Mouse (Mus musculus): ENCODE results near the gene Katnal1.
A peak's percentile ranks its signal among the peaks of the same experiment; 100 is the strongest.

The Katnal1 gene

GRCm38 (mm10) chr5:148873116-148873515 lies 56.0 kb downstream of the Katnal1 start:
- DNase-seq = no peak

GRCm38 (mm10) chr5:148869583-148869982 lies 59.5 kb downstream of the Katnal1 start:
- no peak for DNase-seq

- DNase-seq = peak; percentile 60
Measured at GRCm38 (mm10) chr5:148867766-148868165, 61.4 kb downstream of the Katnal1 start.

- no peak for DNase-seq
Measured at GRCm38 (mm10) chr5:148867171-148867570, 61.9 kb downstream of the Katnal1 start.

GRCm38 (mm10) chr5:148866571-148866970 lies 62.5 kb downstream of the Katnal1 start:
- peak; percentile 30 for DNase-seq

GRCm38 (mm10) chr5:148863409-148863808 lies 65.7 kb downstream of the Katnal1 start:
- DNase-seq = no peak

- no peak for DNase-seq
Measured at GRCm38 (mm10) chr5:148862853-148863252, 66.3 kb downstream of the Katnal1 start.

- no peak for DNase-seq
Measured at GRCm38 (mm10) chr5:148862136-148862535, 67.0 kb downstream of the Katnal1 start.

GRCm38 (mm10) chr5:148857522-148857921 lies 71.6 kb downstream of the Katnal1 start:
- DNase-seq = no peak

- DNase-seq = no peak
Measured at GRCm38 (mm10) chr5:148855047-148855446, 74.1 kb downstream of the Katnal1 start.

- no peak for DNase-seq
Measured at GRCm38 (mm10) chr5:148854166-148854565, 75.0 kb downstream of the Katnal1 start.

- DNase-seq = no peak
Measured at GRCm38 (mm10) chr5:148849516-148849915, 79.6 kb downstream of the Katnal1 start.

- DNase-seq = no peak
Measured at GRCm38 (mm10) chr5:148847032-148847431, 82.1 kb downstream of the Katnal1 start.

GRCm38 (mm10) chr5:148837069-148837468 lies 92.1 kb downstream of the Katnal1 start:
- peak; percentile 47 for DNase-seq

GRCm38 (mm10) chr5:148831596-148832257 lies 97.4 kb downstream of the Katnal1 start:
- peak; percentile 84 for DNase-seq

- DNase-seq = no peak
Measured at GRCm38 (mm10) chr5:148831141-148831547, 98.0 kb downstream of the Katnal1 start.

GRCm38 (mm10) chr5:148825732-148826131 lies 103.4 kb downstream of the Katnal1 start:
- no peak for DNase-seq

- DNase-seq = no peak
Measured at GRCm38 (mm10) chr5:148822772-148823171, 106.3 kb downstream of the Katnal1 start.

Data from thymus, postnatal 25 days (tissue).